Mouse (Mus musculus) neutrophil, adult 5-6 weeks (primary cell): ENCODE data around the gene Hsf2bp. TPM values are rescaled to one million over a fixed set of nuclear protein-coding genes. Genes with fewer than 3 reads are reported as not detected.

ENCODE experiments used
- ATAC-seq: fragments of 151-379, 151-347 bp; 2 replicates; pipeline ENCODE4 v1.8.0; 2017; ENCODE audit warnings: mild to moderate bottlenecking, moderate TSS enrichment; ENCODE audit not compliant: insufficient number of reproducible peaks, poor library complexity, low FRiP score, severe bottlenecking; ENCODE audit errors: extremely low read depth
- total RNA-seq: library from RNA; stranded (forward); fragments of 200-1000 nt; gene quantifications from 2 replicates; pipeline ENCODE4 v1.2.3, GENCODE M21; 2017

Hsf2bp gene
- total RNA-seq, 1 experiment from 2014 or later: not detected

DNA sequence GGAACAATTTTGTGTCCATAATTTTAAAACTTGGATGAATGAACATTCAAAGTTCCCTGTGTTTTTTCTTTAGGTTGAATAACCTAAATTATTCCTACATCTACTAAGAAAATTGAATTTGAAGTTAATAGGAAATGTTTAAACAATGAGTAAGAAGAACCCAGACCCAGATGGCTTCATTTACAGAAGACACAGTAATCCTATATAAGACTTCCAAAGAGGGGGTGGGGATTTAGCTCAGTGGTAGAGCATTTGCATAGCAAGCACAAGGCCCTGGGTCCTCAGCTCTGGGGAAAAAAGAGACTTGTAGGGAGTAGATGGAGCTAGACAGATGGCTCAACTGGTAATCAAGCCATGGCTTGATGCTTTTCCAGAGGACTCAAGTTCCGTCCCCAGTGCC is 87.1 kb downstream of the Hsf2bp start:
- no peak for ATAC-seq

DNA sequence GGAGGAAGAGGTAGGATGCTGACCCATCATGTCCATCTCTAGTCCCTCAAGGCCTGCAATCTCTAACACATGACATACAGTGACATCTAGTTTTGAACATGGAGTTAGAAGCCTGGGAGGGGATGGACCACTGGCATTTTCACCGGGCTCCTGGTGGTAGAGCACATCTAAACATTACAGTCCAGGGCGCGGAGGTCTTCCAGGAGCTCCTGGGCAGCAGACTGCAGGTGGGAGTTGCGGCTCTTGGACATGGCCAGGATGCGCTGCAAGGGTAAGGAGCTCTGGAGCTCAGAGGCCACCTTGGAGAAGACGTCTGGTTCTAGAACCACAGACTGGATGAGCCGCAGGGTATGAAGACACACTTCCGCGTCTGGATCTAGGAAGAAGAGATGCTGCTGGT is 89.7 kb downstream of the Hsf2bp start:
- ATAC-seq: no peak

DNA sequence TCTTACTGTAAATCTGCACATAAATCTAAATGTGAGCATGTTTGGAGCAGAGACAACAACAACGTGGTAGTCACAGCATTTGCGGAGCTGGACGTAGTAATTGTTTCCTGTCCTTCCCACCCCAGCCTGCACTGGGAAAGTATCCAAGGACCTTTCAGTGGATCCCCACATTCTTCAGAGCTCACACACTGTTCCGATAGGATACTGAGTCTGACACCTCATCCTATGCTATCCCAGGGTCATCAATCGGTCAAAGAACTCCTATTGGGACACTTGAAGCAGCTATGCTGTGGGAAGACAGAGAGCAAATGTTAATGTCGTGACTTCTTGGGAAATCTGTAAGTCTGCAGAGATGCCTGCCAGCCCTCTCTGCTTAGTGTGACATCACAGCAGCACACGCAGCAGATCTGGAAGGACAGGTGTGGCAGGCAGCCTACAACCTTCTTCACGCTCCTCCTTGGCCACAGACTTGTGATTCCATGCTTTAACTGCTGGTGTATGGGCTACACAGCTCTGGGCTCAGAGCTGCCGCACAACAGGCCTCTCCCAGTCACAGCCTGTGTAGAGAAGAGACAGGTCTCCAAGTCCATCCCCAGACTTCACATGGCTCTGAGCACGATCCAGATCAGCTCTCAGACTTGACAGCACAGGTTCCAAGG is 92.1 kb downstream of the Hsf2bp start:
- ATAC-seq: no peak

- no peak for ATAC-seq
Measured at GRCm38 (mm10) chr17:31941616-31942015, 94.5 kb downstream of the Hsf2bp start.

DNA sequence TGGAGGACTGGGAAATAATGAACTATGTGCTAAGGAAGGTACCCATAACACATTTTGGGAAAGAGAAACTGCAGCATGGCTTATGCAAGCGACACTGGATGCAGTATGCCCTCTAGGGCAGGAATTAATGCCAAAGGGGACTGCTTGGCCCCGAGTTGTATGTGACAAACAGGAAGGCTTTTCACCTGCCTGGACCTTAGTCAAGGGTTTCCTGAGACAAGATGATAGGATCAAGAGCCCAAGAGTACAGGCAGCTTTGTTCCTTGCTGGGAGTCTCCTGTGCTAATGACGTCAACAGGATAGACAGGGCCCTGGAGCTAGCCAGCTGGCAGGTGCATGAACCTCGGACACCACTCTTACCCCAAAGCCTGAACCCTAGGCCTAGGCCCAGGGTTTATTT is 95.5 kb downstream of the Hsf2bp start:
- ATAC-seq: no peak

- no peak for ATAC-seq
Measured at GRCm38 (mm10) chr17:31939292-31940060, 96.7 kb downstream of the Hsf2bp start.

DNA sequence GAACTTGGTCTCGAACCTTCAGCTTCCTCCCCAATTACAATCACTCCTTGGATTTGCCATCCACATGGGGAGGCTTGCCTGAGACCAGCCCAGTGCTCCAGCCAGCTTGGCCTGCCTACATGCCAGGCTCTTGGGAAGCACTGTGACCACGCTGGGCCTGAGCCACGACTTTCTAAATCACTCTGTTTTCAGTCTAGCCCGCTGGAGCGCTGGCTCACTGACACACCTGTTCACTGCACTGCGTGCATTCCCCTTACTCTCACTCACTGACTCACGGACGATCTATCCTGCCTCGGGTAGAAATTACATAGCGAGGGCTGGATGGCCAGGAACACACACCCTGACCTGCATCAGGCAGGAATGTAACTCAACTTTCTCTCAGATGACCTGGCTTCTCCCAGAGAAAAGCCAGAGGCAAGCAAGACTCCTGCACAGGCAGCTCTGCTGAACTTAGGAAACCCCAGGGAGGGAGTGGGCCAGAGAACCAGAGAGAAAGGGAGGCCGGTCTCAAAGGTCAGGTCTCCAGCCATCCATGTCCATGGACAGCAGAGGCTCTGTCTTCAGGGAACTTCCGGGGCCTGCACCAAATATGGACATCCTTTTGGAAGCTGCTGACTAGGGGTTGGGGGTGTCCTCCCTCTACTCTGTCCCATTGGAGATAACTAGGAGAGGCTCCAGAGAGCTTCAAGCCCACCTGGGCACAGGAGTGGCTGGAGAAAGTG is 97.4 kb downstream of the Hsf2bp start:
- no peak for ATAC-seq

GRCm38 (mm10) chr17:31937141-31937554 is 99.0 kb downstream of the Hsf2bp start:
- no peak; the same call in 1 of the 2 replicates for ATAC-seq

GRCm38 (mm10) chr17:31935841-31936240 is 100.3 kb downstream of the Hsf2bp start:
- ATAC-seq: no peak

- ATAC-seq: no peak
Measured at GRCm38 (mm10) chr17:31935091-31935830, 100.9 kb downstream of the Hsf2bp start.

DNA sequence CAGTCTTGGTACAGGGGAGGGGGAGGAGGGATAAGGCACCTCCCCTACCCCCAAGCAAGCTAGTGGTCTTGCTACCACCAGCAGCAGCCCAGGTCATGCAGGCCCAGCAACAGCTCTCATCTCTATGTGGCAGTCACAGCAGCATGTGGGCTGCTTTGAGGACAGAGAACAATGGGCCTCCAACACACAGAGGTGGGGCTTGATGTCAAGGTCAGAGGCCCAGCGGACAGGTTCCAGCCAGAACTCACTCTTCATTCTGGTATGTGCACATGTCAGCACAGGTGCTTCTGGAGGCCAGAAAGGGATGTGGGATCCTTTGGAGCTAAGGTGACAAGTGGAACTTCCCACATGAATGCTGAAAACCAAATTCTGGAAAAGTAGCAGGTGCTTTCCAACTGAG is 102.2 kb downstream of the Hsf2bp start:
- no peak for ATAC-seq

DNA sequence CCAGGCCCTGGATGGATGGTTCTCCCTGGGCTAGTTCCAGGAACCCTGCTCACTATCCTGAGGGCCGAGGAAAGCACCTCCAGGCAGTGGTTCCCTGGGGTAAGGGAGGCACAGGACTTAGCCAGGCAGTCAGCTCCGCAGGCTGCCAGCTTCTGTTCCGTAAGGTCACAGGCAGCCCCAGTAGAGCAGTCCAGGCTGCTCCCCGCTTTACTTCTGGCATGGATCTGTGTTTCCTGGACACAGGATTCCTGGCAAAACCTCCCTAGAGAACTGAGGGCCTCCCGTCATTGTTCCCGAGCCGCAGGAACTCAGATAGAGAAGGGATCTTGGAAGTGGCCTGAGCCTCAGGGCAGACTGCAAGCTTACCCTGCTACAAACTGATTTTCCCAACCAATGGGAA is 104.7 kb downstream of the Hsf2bp start:
- ATAC-seq: no peak

DNA sequence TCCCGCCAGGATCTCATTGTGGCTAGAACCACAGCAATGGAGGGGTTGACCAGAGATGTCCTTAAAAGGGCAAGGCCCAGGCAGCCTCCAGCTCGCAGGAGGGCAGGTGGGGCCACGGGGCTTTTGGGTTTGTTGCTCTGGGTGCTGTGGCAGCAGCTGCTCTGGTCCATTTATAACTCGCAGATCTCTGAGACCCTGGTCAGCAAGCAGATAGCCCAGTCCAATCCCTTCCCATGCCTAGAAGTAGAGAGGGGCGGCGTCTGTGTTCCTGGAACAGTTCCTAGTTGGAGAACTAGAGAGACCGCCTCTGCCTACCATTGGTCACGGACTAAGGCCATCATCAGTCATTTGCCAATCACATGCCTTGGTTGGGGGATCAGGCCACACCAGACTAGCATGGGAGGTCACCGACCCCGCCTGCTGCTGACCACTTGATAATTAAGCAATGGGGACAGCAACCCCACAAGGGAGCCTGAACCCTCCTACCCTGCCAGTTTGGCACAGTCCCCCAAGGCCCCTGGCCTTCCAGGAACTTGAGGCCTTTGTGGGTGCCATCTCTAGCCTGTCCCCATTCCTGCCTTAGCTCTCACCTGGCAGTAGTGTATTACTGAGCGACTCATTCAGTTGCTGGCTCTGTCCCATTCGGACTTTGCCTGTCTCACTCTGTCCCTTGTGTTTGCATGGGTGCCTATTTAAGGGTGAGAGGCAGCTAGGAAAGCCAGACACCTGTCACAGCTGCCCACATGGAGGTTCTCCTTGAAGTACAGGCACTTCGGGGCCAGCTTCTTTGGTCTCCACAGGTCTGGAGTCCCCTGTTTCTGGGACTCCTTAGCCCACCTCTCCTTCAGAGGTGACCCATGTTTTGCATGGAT is 106.1 kb downstream of the Hsf2bp start:
- ATAC-seq: no peak

DNA sequence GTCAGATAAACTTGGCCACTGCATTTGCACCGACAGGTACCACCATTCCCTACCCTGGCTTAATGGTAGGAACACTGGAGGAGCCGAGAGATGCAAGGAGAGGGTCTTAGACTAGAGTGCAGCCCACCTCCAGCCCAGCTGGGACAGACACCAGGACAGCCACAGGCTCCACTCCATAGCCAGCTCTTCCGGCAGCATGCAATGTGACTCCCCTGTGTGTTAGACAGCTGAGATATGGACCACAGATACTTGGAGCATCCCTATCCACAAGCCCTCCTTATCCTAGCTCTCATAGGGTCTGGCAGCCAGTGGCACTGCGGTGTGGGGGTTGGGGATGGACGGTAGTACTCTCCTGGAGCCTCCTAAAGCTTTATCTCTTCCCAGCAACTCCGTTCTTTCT is 107.1 kb downstream of the Hsf2bp start:
- ATAC-seq: no peak

DNA sequence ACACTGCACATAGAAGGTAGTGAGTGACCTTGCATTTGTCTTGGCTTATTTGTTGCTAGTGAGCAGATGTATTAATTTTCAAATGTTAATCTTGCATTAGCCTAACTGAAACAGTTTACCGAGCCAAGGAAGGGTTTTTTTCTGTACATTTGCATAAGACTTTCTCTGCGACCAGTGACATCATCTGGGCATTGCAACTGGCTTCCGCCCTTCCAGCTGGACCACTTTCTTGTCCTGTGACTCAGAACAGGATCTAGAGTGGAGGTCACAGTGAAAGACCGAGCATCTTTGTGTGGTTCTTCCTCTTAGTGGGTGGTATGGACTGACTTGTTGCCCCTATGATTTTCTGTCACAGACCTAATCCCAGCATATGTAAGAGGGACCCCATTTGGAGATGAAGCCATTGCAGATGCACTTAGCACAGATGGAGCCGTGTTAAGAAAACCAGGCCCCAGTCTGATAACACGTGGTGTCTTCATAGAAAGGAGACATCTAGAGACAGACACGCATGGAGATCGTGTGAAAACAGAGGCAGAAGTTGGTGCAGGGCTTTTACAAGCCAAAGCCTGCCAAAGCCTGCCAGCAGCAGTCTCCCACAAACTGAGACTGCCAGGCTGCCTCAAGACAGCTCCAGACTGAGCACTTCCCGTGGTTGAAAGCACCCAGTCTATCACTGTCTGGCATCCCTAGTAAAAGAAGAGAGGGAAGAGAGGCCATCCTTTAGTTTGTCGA is 108.1 kb downstream of the Hsf2bp start:
- ATAC-seq: no peak

DNA sequence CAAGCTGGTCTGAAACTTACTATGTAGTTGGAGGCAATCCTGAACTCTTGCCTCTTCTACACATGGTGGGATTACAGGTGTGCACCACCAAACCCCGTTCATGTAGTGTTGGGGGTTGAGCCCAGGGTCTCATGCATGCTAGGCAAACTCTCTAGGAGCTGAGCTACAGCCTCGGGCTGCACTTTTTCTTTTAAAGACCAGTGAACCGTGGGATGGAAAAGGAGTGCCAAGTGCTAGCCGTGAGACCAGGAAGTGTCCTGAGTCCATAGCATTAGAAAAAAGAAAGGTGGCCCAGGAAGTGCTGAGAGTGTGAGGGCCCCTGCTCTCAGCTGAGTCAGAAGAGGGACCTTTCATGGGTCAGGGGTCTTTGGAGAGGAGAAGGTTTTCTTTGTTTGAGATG is 111.9 kb downstream of the Hsf2bp start:
- ATAC-seq: no peak

- no peak for ATAC-seq
Measured at GRCm38 (mm10) chr17:31923310-31923970, 112.7 kb downstream of the Hsf2bp start.
